22 mouse cellular contexts compared by ENCODE assay signal in genomic region chr6:67162814-67163213, GRCm38 (mm10).
DNase-seq lines count a peak whose midpoint lies in the region; ATAC-seq and TF ChIP-seq lines count a peak whose summit lies in the region.
"Had no signal": no experiment of that assay in that cellular context is flagged by ENCODE, and none has a peak within 500 bp of the region (broad histone marks: within the 10 kb centered on the region; RNA-seq: fewer than 3 reads in every experiment).

No protein-coding gene starts in this region.

- ATAC-seq in forebrain, embryonic 14.5 days = no peak
- no peak for ATAC-seq in forebrain, embryonic 15.5 days (replicated peaks)
- ATAC-seq in liver, embryonic 14.5 days (ENCODE audit: insufficient read depth) = no peak
- ATAC-seq: CD4-positive, CD25-positive, alpha-beta regulatory T cell, adult 4 months; intestine, postnatal 0 days had no signal

- no peaks in the 10 kb centered on the region for H3K4me1 ChIP-seq in forebrain, embryonic 14.5 days (ENCODE audit: control insufficient read depth, insufficient read depth, low read length)
- 0 out of 2 replicates have a peak, but pooled peaks cover 2% of the 10 kb centered on the region for H3K4me1 ChIP-seq in forebrain, embryonic 15.5 days
- H3K4me1 ChIP-seq in erythroblast, embryonic 14.5 days (ENCODE audit: control insufficient read depth) = peaks cover 88% of the 10 kb centered on the region
- peaks cover 60 to 61% of the 10 kb centered on the region in 2 experiments for H3K4me1 ChIP-seq in liver, embryonic 14.5 days (replicated peaks; ENCODE audit: control insufficient read depth in 2 of 2, insufficient read depth in 2 of 2, low read length in 1 of 2)

- 56% methylated on average over 3 of the region's 3 CpGs for WGBS in forebrain, embryonic 14.5 days
- 56% methylated on average over 3 of the region's 3 CpGs for WGBS in forebrain, embryonic 15.5 days
- WGBS in liver, embryonic 14.5 days (ENCODE audit: insufficient replicate concordance) = 44% methylated on average over 3 of the region's 3 CpGs

- no peak for TF ChIP-seq EP300 in liver, embryonic 14.5 days (IDR thresholded peaks at IDR 0.05; ENCODE audit: low read depth)

- TF ChIP-seq CTCF in liver, embryonic 14.5 days (IDR thresholded peaks at IDR 0.05; ENCODE audit: low read depth) = no peak

- H3K27me3 ChIP-seq in forebrain, embryonic 14.5 days (replicated peaks; ENCODE audit: control insufficient read depth, insufficient read depth, low read length) = no peaks in the 10 kb centered on the region
- H3K27me3 ChIP-seq in forebrain, embryonic 15.5 days = no peaks in the 10 kb centered on the region
- H3K27me3 ChIP-seq in erythroblast, embryonic 14.5 days (ENCODE audit: control insufficient read depth) = no peaks in the 10 kb centered on the region
- H3K27me3 ChIP-seq in liver, embryonic 14.5 days (ENCODE audit: control insufficient read depth, insufficient read depth, low read length) = no peaks in the 10 kb centered on the region
- H3K27me3 ChIP-seq: embryonic facial prominence, embryonic 13.5 days; limb, embryonic 13.5 days; lung, embryonic 15.5 days had no signal

- peak; percentile 44 for DNase-seq in forebrain, embryonic 14.5 days (ENCODE audit: low spot score)
- peak; percentile 46 for DNase-seq in brain, adult 2 months (ENCODE audit: low read depth, low spot score)
- DNase-seq in liver, embryonic 14.5 days (ENCODE audit: low read depth in 3 of 3, low spot score in 3 of 3) = no peak
- DNase-seq in left cerebral cortex, adult 9 months (ENCODE audit: low spot score in 2 of 2) = no peak
- DNase-seq in lung, adult 18-20 months = no peak
- DNase-seq: adrenal gland, postnatal 25 days; cerebellum, adult 11-12 months; gastrocnemius, adult 2 months; heart, postnatal 14 days; kidney, postnatal 4 days; lung, postnatal 4 days; retina, postnatal 1 day; right cerebral cortex, postnatal 25 days; spleen, adult 18-20 months had no signal

- no peak overlapping the region for H3K4me3 ChIP-seq in forebrain, embryonic 14.5 days (ENCODE audit: low read depth, low read length)
- no peak overlapping the region for H3K4me3 ChIP-seq in forebrain, embryonic 15.5 days
- H3K4me3 ChIP-seq in erythroblast, embryonic 14.5 days (replicated peaks) = peak overlapping the region; percentile 46
- H3K4me3 ChIP-seq in liver, embryonic 14.5 days (ENCODE audit: insufficient read depth in 1 of 2, low read depth in 2 of 2, low read length in 2 of 2) = no peak overlapping the region
- H3K4me3 ChIP-seq: embryonic facial prominence, embryonic 13.5 days; gastrocnemius, adult 2 months; heart, embryonic 13.5 days; limb, embryonic 13.5 days; lung, embryonic 15.5 days had no signal

- no peak overlapping the region for H3K9ac ChIP-seq in forebrain, embryonic 14.5 days (ENCODE audit: low read length)
- H3K9ac ChIP-seq in forebrain, embryonic 15.5 days (replicated peaks) = no peak overlapping the region
- H3K9ac ChIP-seq in liver, embryonic 14.5 days (replicated peaks) = peak overlapping the region; percentile 57
- H3K9ac ChIP-seq: embryonic facial prominence, embryonic 13.5 days; heart, embryonic 13.5 days; limb, embryonic 13.5 days; lung, embryonic 15.5 days had no signal

- no peaks in the 10 kb centered on the region for H3K9me3 ChIP-seq in forebrain, embryonic 14.5 days (replicated peaks; ENCODE audit: control insufficient read depth, low read length)
- H3K9me3 ChIP-seq in forebrain, embryonic 15.5 days = no peaks in the 10 kb centered on the region
- H3K9me3 ChIP-seq in erythroblast, embryonic 14.5 days (ENCODE audit: control insufficient read depth, low read length) = no peaks in the 10 kb centered on the region
- H3K9me3 ChIP-seq in liver, embryonic 14.5 days (ENCODE audit: control insufficient read depth, low read length) = no peaks in the 10 kb centered on the region
- H3K9me3 ChIP-seq: embryonic facial prominence, embryonic 13.5 days; heart, embryonic 13.5 days; limb, embryonic 13.5 days; lung, embryonic 15.5 days had no signal

- H3K36me3 ChIP-seq in forebrain, embryonic 14.5 days (ENCODE audit: control insufficient read depth, insufficient read depth, low read length) = no peaks in the 10 kb centered on the region
- no peaks in the 10 kb centered on the region for H3K36me3 ChIP-seq in forebrain, embryonic 15.5 days
- H3K36me3 ChIP-seq in erythroblast, embryonic 14.5 days (ENCODE audit: control insufficient read depth) = no peaks in the 10 kb centered on the region
- no peaks in the 10 kb centered on the region for H3K36me3 ChIP-seq in liver, embryonic 14.5 days (replicated peaks; ENCODE audit: control insufficient read depth, insufficient read depth, low read depth)
- H3K36me3 ChIP-seq: embryonic facial prominence, embryonic 13.5 days; heart, embryonic 13.5 days; limb, embryonic 13.5 days; lung, embryonic 15.5 days had no signal

- H3K4me2 ChIP-seq in forebrain, embryonic 14.5 days (ENCODE audit: low read length) = no peak overlapping the region
- no peak overlapping the region for H3K4me2 ChIP-seq in forebrain, embryonic 15.5 days (replicated peaks)
- H3K4me2 ChIP-seq in liver, embryonic 14.5 days (ENCODE audit: low read depth) = peak overlapping the region; percentile 63
- H3K4me2 ChIP-seq: embryonic facial prominence, embryonic 13.5 days; heart, embryonic 13.5 days; limb, embryonic 13.5 days; lung, embryonic 15.5 days had no signal

- no peak overlapping the region for H3K27ac ChIP-seq in forebrain, embryonic 14.5 days (ENCODE audit: low read depth, low read length)
- H3K27ac ChIP-seq in forebrain, embryonic 15.5 days (replicated peaks) = no peak overlapping the region
- peak overlapping the region; percentile 99 for H3K27ac ChIP-seq in liver, embryonic 14.5 days
- H3K27ac ChIP-seq: embryonic facial prominence, embryonic 13.5 days; gastrocnemius, adult 2 months; heart, embryonic 13.5 days; limb, embryonic 13.5 days; lung, embryonic 15.5 days had no signal

Comparison
In these comparisons a context has a peak if more than half of its experiments do, and no peak if none do; other contexts are left out.
1. DNase-seq: peak in forebrain, embryonic 14.5 days (single experiment) and brain, adult 2 months (single experiment); none in liver, embryonic 14.5 days (0 of 3), left cerebral cortex, adult 9 months (0 of 2) and lung, adult 18-20 months (0 of 2).